Mouse (Mus musculus): ENCODE data around the gene Dis3l. TPM values are rescaled to one million over a fixed set of nuclear protein-coding genes. Genes with fewer than 3 reads are reported as not detected.
"Not testable (repeated sequence)": the region's sequence is repeated elsewhere in the genome, so short reads cannot be mapped to it uniquely, and the experiment has no call there.

Gene Dis3l
- polyA plus RNA-seq, 1 experiment from 2014 or later = 23.1 TPM

- WGBS = 96% methylated on average over 8 of the region's 8 CpGs
- DNase-seq (ENCODE audit: low spot score) = not testable (repeated sequence)
Measured at GRCm38 (mm10) chr9:64268836-64269235, 72.3 kb downstream of the Dis3l start.

GRCm38 (mm10) chr9:64268196-64268595, 72.9 kb downstream of the Dis3l start:
- Histone ChIP-seq H3K4me3 (no peak overlapping the region), H3K9me3 (no peaks in the 10 kb centered on the region), H3K36me3 (replicated peaks) (no peaks in the 10 kb centered on the region), H3K27me3 (replicated peaks; ENCODE audit: low read depth, poor library complexity, severe bottlenecking) (no peaks in the 10 kb centered on the region), H3K27ac (replicated peaks) (no peak overlapping the region), H3K4me1 (no peaks in the 10 kb centered on the region)
- DNase-seq (ENCODE audit: low spot score) = no peak
- 89% methylated on average over 10 of the region's 10 CpGs for WGBS

More at GRCm38 (mm10) chr9:64268836-64269235, 72.3 kb downstream of the Dis3l start:
- not testable (repeated sequence) for H3K27me3 ChIP-seq (replicated peaks; ENCODE audit: low read depth, poor library complexity, severe bottlenecking); H3K4me1 ChIP-seq; H3K9me3 ChIP-seq; H3K27ac ChIP-seq (replicated peaks); H3K4me3 ChIP-seq; H3K36me3 ChIP-seq (replicated peaks)

- H3K4me1 ChIP-seq = no peaks in the 10 kb centered on the region
- no peak for DNase-seq (ENCODE audit: low spot score)
- WGBS = 88% methylated on average over 1 of the region's 1 CpGs
Measured at GRCm38 (mm10) chr9:64267231-64267630, 73.9 kb downstream of the Dis3l start.

GRCm38 (mm10) chr9:64264813-64265212, 76.3 kb downstream of the Dis3l start:
- Histone ChIP-seq H3K27me3 (replicated peaks; ENCODE audit: low read depth, poor library complexity, severe bottlenecking) (no peaks in the 10 kb centered on the region), H3K27ac (replicated peaks) (no peak overlapping the region), H3K9me3 (no peaks in the 10 kb centered on the region), H3K36me3 (replicated peaks) (no peaks in the 10 kb centered on the region), H3K4me1 (no peaks in the 10 kb centered on the region), H3K4me3 (no peak overlapping the region)
- WGBS = 53% methylated on average over 1 of the region's 1 CpGs
- no peak for DNase-seq (ENCODE audit: low spot score)

More at GRCm38 (mm10) chr9:64267231-64267630, 73.9 kb downstream of the Dis3l start:
- no peak overlapping the region for H3K27ac ChIP-seq (replicated peaks)
- H3K9me3 ChIP-seq = no peaks in the 10 kb centered on the region
- H3K4me3 ChIP-seq = no peak overlapping the region
- H3K36me3 ChIP-seq (replicated peaks) = no peaks in the 10 kb centered on the region
- no peaks in the 10 kb centered on the region for H3K27me3 ChIP-seq (replicated peaks; ENCODE audit: low read depth, poor library complexity, severe bottlenecking)

- WGBS = 87% methylated on average over 4 of the region's 4 CpGs
- H3K9me3 ChIP-seq = no peaks in the 10 kb centered on the region
- no peak overlapping the region for H3K27ac ChIP-seq (replicated peaks)
- no peaks in the 10 kb centered on the region for H3K4me1 ChIP-seq
- H3K36me3 ChIP-seq (replicated peaks) = no peaks in the 10 kb centered on the region
- no peak overlapping the region for H3K4me3 ChIP-seq
- no peak for DNase-seq (ENCODE audit: low spot score)
- H3K27me3 ChIP-seq (replicated peaks; ENCODE audit: low read depth, poor library complexity, severe bottlenecking) = no peaks in the 10 kb centered on the region
Measured at GRCm38 (mm10) chr9:64261023-64261422, 80.1 kb downstream of the Dis3l start.

- no peak for DNase-seq (ENCODE audit: low spot score)
- no peaks in the 10 kb centered on the region for H3K9me3 ChIP-seq
- 89% methylated on average over 5 of the region's 5 CpGs for WGBS
Measured at GRCm38 (mm10) chr9:64259906-64260305, 81.2 kb downstream of the Dis3l start.

More at GRCm38 (mm10) chr9:64259906-64260305, 81.2 kb downstream of the Dis3l start:
- Histone ChIP-seq H3K27me3 (replicated peaks; ENCODE audit: low read depth, poor library complexity, severe bottlenecking) (no peaks in the 10 kb centered on the region), H3K4me1 (no peaks in the 10 kb centered on the region), H3K36me3 (replicated peaks) (no peaks in the 10 kb centered on the region), H3K4me3 (no peak overlapping the region), H3K27ac (replicated peaks) (no peak overlapping the region)

Other genes starting within 250 kb of the Dis3l start
- gene Lctl, start 224.1 kb downstream of the Dis3l start, polyA plus RNA-seq (2016; fragmentation: Nextera tagmentation; extraction: Ambion mirVana) = 0.11 TPM in 1 of 2 replicates, not detected in the other
- 43.7 and 46.1 TPM in 2 replicates for gene Zwilch, start 168.2 kb downstream of the Dis3l start, polyA plus RNA-seq (2016; fragmentation: Nextera tagmentation; extraction: Ambion mirVana)
- gene Rpl4, start 167.9 kb downstream of the Dis3l start, polyA plus RNA-seq (2016; fragmentation: Nextera tagmentation; extraction: Ambion mirVana) = 1,235 and 1,262 TPM in 2 replicates
- 29.0 and 31.8 TPM in 2 replicates for gene Snapc5, start 162.0 kb downstream of the Dis3l start, polyA plus RNA-seq (2016; fragmentation: Nextera tagmentation; extraction: Ambion mirVana)
- 3.9 and 4.4 TPM in 2 replicates for gene Uchl4, start 106.1 kb downstream of the Dis3l start, polyA plus RNA-seq (2016; fragmentation: Nextera tagmentation; extraction: Ambion mirVana)
- 82.6 and 89.3 TPM in 2 replicates for gene Map2k1, start 87.7 kb downstream of the Dis3l start, polyA plus RNA-seq (2016; fragmentation: Nextera tagmentation; extraction: Ambion mirVana)
- gene Tipin, start 59.7 kb downstream of the Dis3l start, polyA plus RNA-seq (2016; fragmentation: Nextera tagmentation; extraction: Ambion mirVana) = 269 and 272 TPM in 2 replicates
- gene Megf11, start 44.3 kb upstream of the Dis3l start, polyA plus RNA-seq (2016; fragmentation: Nextera tagmentation; extraction: Ambion mirVana) = 0.96 and 1.6 TPM in 2 replicates